Mouse (Mus musculus) liver, adult 2 months (tissue): Measurements from ENCODE around the gene Oaz1.

ENCODE experiments used
- CTCF ChIP-seq: fragments of 200-500 bp; IDR thresholded peaks from 2 replicates; pipeline ENCODE4 v1.5.1; 2011; ENCODE audit warnings: low read depth, low read length, control low read depth
- POLR2A ChIP-seq: fragments of 200-500 bp; IDR thresholded peaks from 2 replicates; pipeline ENCODE4 v1.6.1; 2011; ENCODE audit warnings: low read length, control low read depth; ENCODE audit not compliant: insufficient read depth; ENCODE audit errors: extremely low read depth

DNA sequence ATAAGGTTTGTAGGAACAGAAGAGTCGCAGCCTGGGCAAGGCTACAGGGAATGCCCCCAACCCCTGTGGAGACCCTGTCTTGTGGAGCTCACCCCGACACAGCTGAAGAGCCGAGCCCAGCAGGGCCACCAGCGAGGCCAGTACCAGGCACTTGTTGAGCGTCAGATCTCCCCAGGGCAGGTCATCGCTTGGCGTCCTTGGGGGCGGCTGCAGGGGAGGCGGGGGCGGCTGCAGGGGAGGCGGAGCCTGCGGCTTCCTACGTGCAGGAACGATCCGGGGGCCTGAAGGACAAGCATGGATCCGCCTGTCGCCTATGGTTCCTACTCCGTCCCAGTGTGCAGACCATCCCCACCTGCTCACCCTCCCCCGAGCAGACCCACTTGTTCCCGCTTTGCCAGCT is 16.4 kb upstream of the Oaz1 start:
- TF ChIP-seq CTCF (no peak), POLR2A (no peak)
